In the genomic region with DNA sequence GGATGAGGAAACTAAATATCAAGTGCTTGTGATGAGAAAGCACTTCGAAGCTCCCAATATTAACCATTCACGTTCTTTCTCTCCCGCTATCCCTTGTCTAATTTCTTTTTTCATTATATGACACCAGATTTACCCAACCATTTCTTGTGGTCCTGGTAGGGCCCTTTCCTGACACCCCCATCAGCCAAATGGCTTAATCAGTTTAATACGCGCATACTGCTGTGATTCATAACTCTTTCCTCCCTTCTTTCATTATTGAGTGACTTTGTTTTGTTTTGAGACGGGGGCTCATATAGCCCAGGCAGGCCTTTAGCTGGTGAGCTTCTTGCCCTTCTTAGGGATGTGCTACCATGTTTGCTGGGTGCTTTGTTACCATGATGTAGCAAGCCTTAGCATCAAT, we compare ENCODE assay signal across 8 mouse cellular contexts. TPM values are rescaled to one million over a fixed set of nuclear protein-coding genes. Genes with fewer than 3 reads are reported as not detected.
A peak's percentile ranks its signal among the peaks of the same experiment; 100 is the strongest.
DNase-seq lines count a peak whose midpoint lies in the region; ATAC-seq and TF ChIP-seq lines count a peak whose summit lies in the region.

No protein-coding gene starts in this region.

- TF ChIP-seq CTCF in cortical plate, adult 2 months (IDR thresholded peaks at IDR 0.05; ENCODE audit: extremely low read depth, insufficient read depth, low read length) = no peak

- TF ChIP-seq POLR2A in cortical plate, adult 2 months (IDR thresholded peaks at IDR 0.05; ENCODE audit: extremely low read depth, insufficient read depth, low read length) = no peak

- WGBS in kidney, embryonic 14.5 days = 25% methylated on average over 6 of the region's 6 CpGs
- WGBS in hindbrain, embryonic 15.5 days = 27% methylated on average over 6 of the region's 6 CpGs
- 24% methylated on average over 6 of the region's 6 CpGs for WGBS in midbrain, embryonic 15.5 days

- H3K4me2 ChIP-seq in kidney, embryonic 14.5 days (replicated peaks; ENCODE audit: low read depth, low read length) = peak overlapping the region; percentile 53
- H3K4me2 ChIP-seq in hindbrain, embryonic 15.5 days = peak overlapping the region; percentile 68
- peak overlapping the region; percentile 66 for H3K4me2 ChIP-seq in midbrain, embryonic 15.5 days

- no peak for DNase-seq in kidney, postnatal 10 days
- DNase-seq in gastrocnemius, adult 8-10 months (ENCODE audit: low spot score in 2 of 2) = no peak
- no peak for DNase-seq in retina, postnatal 1 day

- H3K27me3 ChIP-seq in kidney, embryonic 14.5 days (ENCODE audit: control insufficient read depth, insufficient read depth, low read length) = no peaks in the 10 kb centered on the region
- H3K27me3 ChIP-seq in hindbrain, embryonic 15.5 days = no peaks in the 10 kb centered on the region
- H3K27me3 ChIP-seq in midbrain, embryonic 15.5 days (replicated peaks) = no peaks in the 10 kb centered on the region

- H3K4me1 ChIP-seq in kidney, embryonic 14.5 days (ENCODE audit: control insufficient read depth, insufficient read depth, low read length) = peaks cover 7% of the 10 kb centered on the region; the same call in 1 of the 2 replicates
- peaks cover 2% of the 10 kb centered on the region; the same call in 1 of the 2 replicates for H3K4me1 ChIP-seq in cortical plate, adult 2 months (ENCODE audit: control insufficient read depth, insufficient read depth, low read length)
- H3K4me1 ChIP-seq in hindbrain, embryonic 15.5 days (replicated peaks) = peaks cover 21% of the 10 kb centered on the region
- peaks cover 21% of the 10 kb centered on the region for H3K4me1 ChIP-seq in midbrain, embryonic 15.5 days

- no peaks in the 10 kb centered on the region for H3K9me3 ChIP-seq in kidney, embryonic 14.5 days (ENCODE audit: control insufficient read depth, low read length)
- H3K9me3 ChIP-seq in hindbrain, embryonic 15.5 days = no peaks in the 10 kb centered on the region
- H3K9me3 ChIP-seq in midbrain, embryonic 15.5 days = no peaks in the 10 kb centered on the region

- peaks cover 21% of the 10 kb centered on the region for H3K36me3 ChIP-seq in kidney, embryonic 14.5 days (ENCODE audit: control insufficient read depth, insufficient read depth, low read length)
- peaks cover 22% of the 10 kb centered on the region for H3K36me3 ChIP-seq in hindbrain, embryonic 15.5 days
- H3K36me3 ChIP-seq in midbrain, embryonic 15.5 days (replicated peaks) = peaks cover 13% of the 10 kb centered on the region; the same call in 1 of the 2 replicates

- peak overlapping the region; percentile 45 for H3K4me3 ChIP-seq in kidney, embryonic 14.5 days (ENCODE audit: low read length)
- peak overlapping the region; percentile 86; the same call in 1 of the 2 replicates for H3K4me3 ChIP-seq in cortical plate, adult 2 months (ENCODE audit: insufficient read depth, low read length)
- peak overlapping the region; percentile 74 for H3K4me3 ChIP-seq in hindbrain, embryonic 15.5 days
- H3K4me3 ChIP-seq in midbrain, embryonic 15.5 days = peak overlapping the region; percentile 88

- peak overlapping the region; percentile 58; the same call in 1 of the 2 replicates for H3K9ac ChIP-seq in kidney, embryonic 14.5 days (ENCODE audit: low read depth, low read length)
- peak overlapping the region; percentile 80 for H3K9ac ChIP-seq in hindbrain, embryonic 15.5 days
- peak overlapping the region; percentile 85 for H3K9ac ChIP-seq in midbrain, embryonic 15.5 days

- ATAC-seq in kidney, embryonic 14.5 days (ENCODE audit: low FRiP score, low TSS enrichment) = no peak
- ATAC-seq in hindbrain, embryonic 15.5 days (ENCODE audit: low FRiP score, low read depth) = no peak
- no peak for ATAC-seq in midbrain, embryonic 15.5 days (replicated peaks)
- no peak for ATAC-seq in megakaryocyte progenitor cell, adult 5-6 weeks (replicated peaks; ENCODE audit: poor library complexity)

- peak overlapping the region; percentile 92 for H3K27ac ChIP-seq in kidney, embryonic 14.5 days (ENCODE audit: low read depth, low read length)
- peak overlapping the region; percentile 98; the same call in 1 of the 2 replicates for H3K27ac ChIP-seq in cortical plate, adult 2 months (ENCODE audit: insufficient read depth, low read length)
- peak overlapping the region; percentile 98 for H3K27ac ChIP-seq in hindbrain, embryonic 15.5 days (replicated peaks)
- H3K27ac ChIP-seq in midbrain, embryonic 15.5 days = peak overlapping the region; percentile 98

RNA-seq across cellular contexts. Expression of a gene that starts 0.4 kb away (rescaled TPM):
- 29.5 and 38.2 TPM in 2 replicates for polyA plus RNA-seq in kidney, embryonic 14.5 days (2014; fragmentation: Nextera tagmentation; extraction: Ambion mirVana)
- polyA plus RNA-seq in cortical plate, adult 2 months (2012; rRNA removed) = 47.5 and 51.1 TPM in 2 replicates
- 26.7 and 30.8 TPM in 2 replicates for polyA plus RNA-seq in hindbrain, embryonic 15.5 days (2015; fragmentation: Nextera tagmentation; extraction: Ambion mirVana)
- polyA plus RNA-seq in midbrain, embryonic 15.5 days (2015; fragmentation: Nextera tagmentation; extraction: Ambion mirVana) = 28.7 and 33.6 TPM in 2 replicates
- total RNA-seq in gastrocnemius, adult 8-10 months (2022) = 10 to 100 TPM; 40.3 to 46.6 (median 42.4) TPM
- total RNA-seq in megakaryocyte progenitor cell, adult 5-6 weeks (2015) = 17.9 and 18.7 TPM in 2 replicates
- 40.3 and 42.0 TPM in 2 replicates for total RNA-seq in megakaryocyte progenitor cell, adult 5-6 weeks (2017)

RNA-seq across cellular contexts. Expression of a gene that starts 9.3 kb away (rescaled TPM):
- polyA plus RNA-seq in kidney, embryonic 14.5 days (2014; fragmentation: Nextera tagmentation; extraction: Ambion mirVana) = 30.7 and 35.0 TPM in 2 replicates
- polyA plus RNA-seq in cortical plate, adult 2 months (2012; rRNA removed) = 33.7 and 35.8 TPM in 2 replicates
- 19.2 and 20.7 TPM in 2 replicates for polyA plus RNA-seq in hindbrain, embryonic 15.5 days (2015; fragmentation: Nextera tagmentation; extraction: Ambion mirVana)
- polyA plus RNA-seq in midbrain, embryonic 15.5 days (2015; fragmentation: Nextera tagmentation; extraction: Ambion mirVana) = 19.5 and 21.2 TPM in 2 replicates
- 10 to 100 TPM; 13.6 to 18.5 (median 16.0) TPM for total RNA-seq in gastrocnemius, adult 8-10 months (2022)
- 53.2 and 55.4 TPM in 2 replicates for total RNA-seq in megakaryocyte progenitor cell, adult 5-6 weeks (2015)
- 41.0 and 50.5 TPM in 2 replicates for total RNA-seq in megakaryocyte progenitor cell, adult 5-6 weeks (2017)

RNA-seq across cellular contexts. Expression of a gene that starts 36.6 kb away (rescaled TPM):
- 1.1 TPM in 1 of 2 replicates, not detected in the other for polyA plus RNA-seq in kidney, embryonic 14.5 days (2014; fragmentation: Nextera tagmentation; extraction: Ambion mirVana)
- 0.71 and 1.1 TPM in 2 replicates for polyA plus RNA-seq in cortical plate, adult 2 months (2012; rRNA removed)
- polyA plus RNA-seq in hindbrain, embryonic 15.5 days (2015; fragmentation: Nextera tagmentation; extraction: Ambion mirVana) = 0.51 TPM in 1 of 2 replicates, not detected in the other
- polyA plus RNA-seq in midbrain, embryonic 15.5 days (2015; fragmentation: Nextera tagmentation; extraction: Ambion mirVana) = 0.41 TPM in 1 of 2 replicates, not detected in the other
- 1 to 10 TPM in 2 of 4 experiments, under 1 TPM in 2; 0.54 to 1.6 (median 1.0) TPM for total RNA-seq in gastrocnemius, adult 8-10 months (2022)
- 0.51 and 0.79 TPM in 2 replicates for total RNA-seq in megakaryocyte progenitor cell, adult 5-6 weeks (2015)
- not detected in 2 replicates for total RNA-seq in megakaryocyte progenitor cell, adult 5-6 weeks (2017)

RNA-seq across cellular contexts. Expression of a gene that starts 51.2 kb away (rescaled TPM):
- not detected in 2 replicates for polyA plus RNA-seq in kidney, embryonic 14.5 days (2014; fragmentation: Nextera tagmentation; extraction: Ambion mirVana)
- polyA plus RNA-seq in cortical plate, adult 2 months (2012; rRNA removed) = not detected in 2 replicates
- not detected in 2 replicates for polyA plus RNA-seq in hindbrain, embryonic 15.5 days (2015; fragmentation: Nextera tagmentation; extraction: Ambion mirVana)
- polyA plus RNA-seq in midbrain, embryonic 15.5 days (2015; fragmentation: Nextera tagmentation; extraction: Ambion mirVana) = not detected in 2 replicates
- not detected for total RNA-seq in gastrocnemius, adult 8-10 months (2022)
- total RNA-seq in megakaryocyte progenitor cell, adult 5-6 weeks (2015) = not detected in 2 replicates
- total RNA-seq in megakaryocyte progenitor cell, adult 5-6 weeks (2017) = not detected in 2 replicates
